Mouse (Mus musculus): ENCODE measurements around the gene Esrra. TPM values are rescaled to one million over a fixed set of nuclear protein-coding genes. Genes with fewer than 3 reads are reported as not detected.
A peak's percentile ranks its signal among the peaks of the same experiment; 100 is the strongest.

Esrra gene
- polyA plus RNA-seq, 1 experiment from 2014 or later: 13.2 TPM

DNA sequence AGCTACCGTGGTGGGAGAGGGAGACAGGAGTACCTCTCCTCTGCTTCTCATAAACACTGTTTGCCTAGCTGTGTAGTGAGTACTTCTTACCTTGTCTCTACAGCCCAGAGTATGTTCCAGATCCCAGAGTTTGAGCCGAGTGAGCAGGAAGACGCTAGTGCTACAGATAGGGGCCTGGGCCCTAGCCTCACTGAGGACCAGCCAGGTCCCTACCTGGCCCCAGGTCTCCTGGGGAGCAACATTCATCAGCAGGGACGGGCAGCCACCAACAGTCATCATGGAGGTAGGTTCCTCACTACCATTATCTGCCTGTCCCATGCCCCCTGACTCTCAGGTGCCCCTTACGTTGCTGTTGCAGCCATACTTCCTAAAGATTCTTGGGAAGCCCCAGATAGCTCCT, 21.2 kb upstream of the Esrra start:
- WGBS: 31% methylated on average over 5 of the region's 5 CpGs
- Histone ChIP-seq H3K27ac (ENCODE audit: low read length) (peak overlapping the region; percentile 98), H3K27me3 (ENCODE audit: control insufficient read depth, insufficient read depth, low read depth, low read length) (no peaks in the 10 kb centered on the region), H3K9ac (ENCODE audit: low read depth, low read length) (peak overlapping the region; percentile 99), H3K9me3 (replicated peaks; ENCODE audit: control insufficient read depth, low read length, poor library complexity, severe bottlenecking) (no peaks in the 10 kb centered on the region), H3K4me2 (ENCODE audit: low read length) (peak overlapping the region; percentile 99), H3K4me1 (ENCODE audit: control insufficient read depth, insufficient read depth, low read length) (peaks cover 30% of the 10 kb centered on the region), H3K36me3 (ENCODE audit: control insufficient read depth, insufficient read depth, low read length) (no peaks in the 10 kb centered on the region), H3K4me3 (ENCODE audit: low read depth, low read length) (peak overlapping the region; percentile 89)
- peak; percentile 9; the same call in 1 of the 2 replicates for ATAC-seq

DNA sequence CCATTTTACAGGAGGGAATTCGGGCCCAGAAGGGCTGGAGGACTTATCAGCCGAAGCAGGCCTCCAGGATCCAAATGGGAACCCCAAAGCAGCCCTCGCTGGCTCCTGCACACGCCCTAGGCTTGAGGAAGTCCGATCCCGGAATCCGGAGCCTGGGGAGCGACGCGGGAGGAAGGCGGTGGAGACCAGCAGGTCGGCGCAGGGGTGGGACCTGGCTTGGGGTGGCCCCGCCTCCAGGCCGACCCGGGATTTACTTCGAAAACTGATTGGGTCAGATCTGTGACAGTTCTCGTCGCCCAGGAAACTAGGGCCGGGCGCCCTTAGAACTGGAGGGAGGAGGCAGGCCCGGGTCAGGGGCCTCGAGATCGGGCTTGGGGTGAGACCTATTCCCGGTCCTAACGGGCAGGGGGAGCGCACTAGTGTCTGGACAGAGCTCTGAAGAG, 20.7 kb upstream of the Esrra start, which contains the start of gene Gpr137:
TSS of gene Gpr137 (minus strand) at position 232 of the 443 bp plus-strand sequence.
- H3K4me3 ChIP-seq (ENCODE audit: low read depth, low read length): peak within 1 kb of the TSS; percentile 89
- no peaks in the 10 kb centered on the region for H3K36me3 ChIP-seq (ENCODE audit: control insufficient read depth, insufficient read depth, low read length)
- under 1% methylated on average over 27 of the region's 27 CpGs for WGBS
- peak; percentile 88 for ATAC-seq
- H3K4me1 ChIP-seq (ENCODE audit: control insufficient read depth, insufficient read depth, low read length): peaks cover 30% of the 10 kb centered on the region
- H3K4me2 ChIP-seq (ENCODE audit: low read length): peak within 1 kb of the TSS; percentile 99
- peak within 1 kb of the TSS; percentile 98 for H3K27ac ChIP-seq (ENCODE audit: low read length)
- H3K9ac ChIP-seq (ENCODE audit: low read depth, low read length): peak within 1 kb of the TSS; percentile 99
- no peaks in the 10 kb centered on the region for H3K27me3 ChIP-seq (ENCODE audit: control insufficient read depth, insufficient read depth, low read depth, low read length)
- H3K9me3 ChIP-seq (replicated peaks; ENCODE audit: control insufficient read depth, low read length, poor library complexity, severe bottlenecking): no peaks in the 10 kb centered on the region

DNA sequence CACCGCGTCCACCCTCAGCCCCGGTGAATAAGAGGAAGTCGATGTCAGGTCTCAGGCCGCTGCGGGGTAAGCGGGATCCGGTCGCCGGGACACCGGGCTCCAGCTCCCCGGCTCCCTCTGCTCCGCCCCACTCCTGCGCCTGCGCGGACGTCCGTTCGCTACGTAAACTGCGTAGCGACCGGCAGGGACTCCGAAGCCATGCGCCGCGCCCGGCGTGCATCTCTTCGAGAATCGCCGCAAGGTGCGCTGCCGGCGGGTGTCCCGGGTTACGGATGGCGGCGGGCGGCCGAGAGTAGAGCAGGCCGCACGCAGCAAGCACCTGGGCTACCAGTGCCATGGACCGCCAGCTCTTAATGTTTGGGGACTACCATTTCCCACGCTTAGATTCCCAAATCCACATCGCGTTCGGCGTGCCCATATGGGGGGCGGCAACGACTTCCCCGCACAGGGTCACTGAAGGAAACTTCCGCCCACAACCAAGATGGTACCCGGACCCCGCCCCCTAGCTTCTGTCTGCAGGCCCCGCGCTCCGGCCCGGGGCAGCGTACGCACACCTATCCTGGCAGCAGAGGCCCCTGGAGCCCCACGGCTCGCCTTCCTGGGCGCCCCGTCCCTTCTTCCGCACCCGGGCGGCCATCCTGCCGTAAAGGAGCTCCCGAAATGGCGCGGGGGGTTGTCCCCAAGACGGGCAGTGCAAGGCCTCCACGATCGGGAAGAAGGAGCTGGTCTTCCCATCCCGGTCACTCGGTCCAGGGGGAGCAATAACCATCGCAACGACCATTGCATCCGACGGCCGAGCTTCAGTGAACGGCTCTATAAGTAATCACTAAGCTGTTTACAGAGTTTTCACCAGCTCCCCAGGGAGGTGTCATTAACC, 20.0 kb upstream of the Esrra start, which contains the start of gene Bad:
TSS of gene Bad (plus strand) at position 490 of the 877 bp plus-strand sequence.
- WGBS: under 1% methylated on average over 77 of the region's 83 CpGs
- peak; percentile 89 for ATAC-seq
- H3K9me3 ChIP-seq (replicated peaks; ENCODE audit: control insufficient read depth, low read length, poor library complexity, severe bottlenecking): no peaks in the 10 kb centered on the region
- H3K36me3 ChIP-seq (ENCODE audit: control insufficient read depth, insufficient read depth, low read length): no peaks in the 10 kb centered on the region
- peak within 1 kb of the TSS; percentile 99 for H3K9ac ChIP-seq (ENCODE audit: low read depth, low read length)
- H3K4me1 ChIP-seq (ENCODE audit: control insufficient read depth, insufficient read depth, low read length): peaks cover 30% of the 10 kb centered on the region
- H3K27me3 ChIP-seq (ENCODE audit: control insufficient read depth, insufficient read depth, low read depth, low read length): no peaks in the 10 kb centered on the region
- H3K27ac ChIP-seq (ENCODE audit: low read length): peak within 1 kb of the TSS; percentile 98
- peak within 1 kb of the TSS; percentile 99 for H3K4me2 ChIP-seq (ENCODE audit: low read length)
- H3K4me3 ChIP-seq (ENCODE audit: low read depth, low read length): peak within 1 kb of the TSS; percentile 89

GRCm38 (mm10) chr19:6940396-6941351, 19.1 kb upstream of the Esrra start:
- H3K9ac ChIP-seq (ENCODE audit: low read depth, low read length): peak overlapping the region; percentile 99
- H3K9me3 ChIP-seq (replicated peaks; ENCODE audit: control insufficient read depth, low read length, poor library complexity, severe bottlenecking): no peaks in the 10 kb centered on the region
- H3K4me3 ChIP-seq (ENCODE audit: low read depth, low read length): peak overlapping the region; percentile 89
- H3K4me1 ChIP-seq (ENCODE audit: control insufficient read depth, insufficient read depth, low read length): peaks cover 30% of the 10 kb centered on the region
- WGBS: 21% methylated on average over 28 of the region's 29 CpGs
- H3K36me3 ChIP-seq (ENCODE audit: control insufficient read depth, insufficient read depth, low read length): no peaks in the 10 kb centered on the region
- peak overlapping the region; percentile 99 for H3K4me2 ChIP-seq (ENCODE audit: low read length)
- ATAC-seq: peak; percentile 8; the same call in 1 of the 2 replicates
- H3K27me3 ChIP-seq (ENCODE audit: control insufficient read depth, insufficient read depth, low read depth, low read length): peaks cover 6% of the 10 kb centered on the region
- peak overlapping the region; percentile 98 for H3K27ac ChIP-seq (ENCODE audit: low read length)

DNA sequence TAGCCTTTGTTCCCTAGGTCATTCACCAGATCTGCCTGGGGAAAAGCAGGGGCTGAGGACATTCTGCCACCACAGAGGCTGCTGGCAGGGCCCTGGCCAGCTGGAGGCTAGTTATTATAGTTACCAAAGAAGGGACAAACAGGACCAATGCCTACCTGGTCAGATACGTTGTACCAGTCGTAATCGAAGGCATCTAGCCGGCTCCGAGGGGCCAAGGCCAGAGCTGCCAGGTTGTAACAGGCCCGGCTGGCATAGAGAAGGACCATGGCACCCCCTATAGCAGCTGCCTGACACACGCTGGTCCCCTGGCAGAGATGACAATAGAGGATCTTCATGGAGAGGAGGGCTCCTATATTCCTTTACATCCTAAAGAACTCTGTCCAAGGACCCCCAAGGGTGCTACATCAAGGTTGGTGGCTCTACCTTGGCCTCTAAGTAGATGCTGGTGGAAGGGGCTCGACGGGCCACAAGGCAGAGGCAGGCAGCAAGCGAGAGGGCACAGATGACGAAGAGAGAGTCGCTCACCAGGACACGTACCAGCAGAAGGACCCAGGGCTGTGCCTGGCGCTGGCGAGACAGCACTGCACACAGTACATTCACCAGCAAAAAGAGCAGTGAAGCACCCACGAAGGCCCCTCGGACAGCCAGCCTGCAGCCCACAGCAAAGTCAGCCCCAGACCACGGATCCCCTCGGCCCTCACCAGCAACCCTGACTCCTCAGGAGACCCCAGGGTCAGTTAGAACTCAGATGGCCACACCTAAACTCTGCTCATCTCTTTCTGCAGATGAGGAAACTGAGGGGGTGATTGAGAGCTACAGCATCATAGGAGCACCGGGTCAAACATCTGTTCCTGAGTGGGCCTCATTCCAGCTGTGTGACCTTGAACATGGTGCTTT, 17.7 kb upstream of the Esrra start:
- WGBS: 86% methylated on average over 20 of the region's 20 CpGs
- Histone ChIP-seq H3K4me1 (ENCODE audit: control insufficient read depth, insufficient read depth, low read length) (peaks cover 31% of the 10 kb centered on the region), H3K9ac (ENCODE audit: low read depth, low read length) (peak overlapping the region; percentile 32)

GRCm38 (mm10) chr19:6937541-6938465, 16.2 kb upstream of the Esrra start:
- Histone ChIP-seq H3K36me3 (ENCODE audit: control insufficient read depth, insufficient read depth, low read length) (no peaks in the 10 kb centered on the region), H3K4me3 (ENCODE audit: low read depth, low read length) (no peak overlapping the region), H3K9ac (ENCODE audit: low read depth, low read length) (no peak overlapping the region), H3K9me3 (replicated peaks; ENCODE audit: control insufficient read depth, low read length, poor library complexity, severe bottlenecking) (no peaks in the 10 kb centered on the region), H3K4me2 (ENCODE audit: low read length) (no peak overlapping the region), H3K27ac (ENCODE audit: low read length) (no peak overlapping the region), H3K27me3 (ENCODE audit: control insufficient read depth, insufficient read depth, low read depth, low read length) (peaks cover 25% of the 10 kb centered on the region), H3K4me1 (ENCODE audit: control insufficient read depth, insufficient read depth, low read length) (peaks cover 36% of the 10 kb centered on the region)
- 79% methylated on average over 16 of the region's 16 CpGs for WGBS
- no peak for ATAC-seq

More for the DNA sequence above, 17.7 kb upstream of the Esrra start:
- ATAC-seq: no peak
- Histone ChIP-seq H3K9me3 (replicated peaks; ENCODE audit: control insufficient read depth, low read length, poor library complexity, severe bottlenecking) (no peaks in the 10 kb centered on the region), H3K4me2 (ENCODE audit: low read length) (peak overlapping the region; percentile 99), H3K4me3 (ENCODE audit: low read depth, low read length) (peak overlapping the region; percentile 6; the same call in 1 of the 2 replicates), H3K36me3 (ENCODE audit: control insufficient read depth, insufficient read depth, low read length) (no peaks in the 10 kb centered on the region), H3K27me3 (ENCODE audit: control insufficient read depth, insufficient read depth, low read depth, low read length) (peaks cover 11% of the 10 kb centered on the region), H3K27ac (ENCODE audit: low read length) (no peak overlapping the region)

DNA sequence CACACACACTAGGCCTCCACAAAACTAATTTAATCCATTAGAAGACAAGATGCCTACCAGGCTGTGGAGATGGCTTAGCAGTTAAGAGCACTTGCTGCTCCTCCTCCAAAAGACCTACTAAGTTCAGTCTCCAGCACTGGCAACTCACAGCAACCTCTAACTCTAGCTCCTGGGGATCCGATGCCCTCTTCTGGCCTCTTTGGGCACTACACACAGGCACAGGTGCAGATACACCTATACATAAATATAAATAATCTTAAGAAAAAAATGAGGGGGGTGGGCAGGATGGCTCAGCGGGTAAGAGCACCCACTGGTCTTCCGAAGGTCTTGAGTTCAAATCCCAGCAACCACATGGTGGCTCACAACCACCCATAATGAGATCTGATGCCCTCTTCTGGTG, 14.7 kb upstream of the Esrra start:
- no peak overlapping the region for H3K9ac ChIP-seq (ENCODE audit: low read depth, low read length)
- H3K27ac ChIP-seq (ENCODE audit: low read length): no peak overlapping the region
- no peak overlapping the region for H3K4me3 ChIP-seq (ENCODE audit: low read depth, low read length)
- no peak for ATAC-seq
- no peak overlapping the region for H3K4me2 ChIP-seq (ENCODE audit: low read length)
- H3K9me3 ChIP-seq (replicated peaks; ENCODE audit: control insufficient read depth, low read length, poor library complexity, severe bottlenecking): no peaks in the 10 kb centered on the region
- peaks cover 40% of the 10 kb centered on the region for H3K27me3 ChIP-seq (ENCODE audit: control insufficient read depth, insufficient read depth, low read depth, low read length)
- H3K4me1 ChIP-seq (ENCODE audit: control insufficient read depth, insufficient read depth, low read length): peaks cover 34% of the 10 kb centered on the region
- H3K36me3 ChIP-seq (ENCODE audit: control insufficient read depth, insufficient read depth, low read length): no peaks in the 10 kb centered on the region
- 23% methylated on average over 3 of the region's 3 CpGs for WGBS

Data from midbrain, embryonic 16.5 days (tissue).